Mouse (Mus musculus) limb, embryonic 14.5 days (tissue): ENCODE results near the gene Katnbl1. TPM values are rescaled to one million over a fixed set of nuclear protein-coding genes. Genes with fewer than 3 reads are reported as not detected.

Experiments
- ATAC-seq: fragments of 200-750 bp; cut with Nextera tagmentation; 2 replicates; pipeline ENCODE4 v1.8.0; 2017; ENCODE audit warnings: low read depth, moderate number of reproducible peaks, moderate TSS enrichment; ENCODE audit not compliant: low FRiP score
- DNase-seq: peaks from one replicate; pipeline ENCODE4 v3.0.0-alpha.2; 2015; ENCODE audit warnings: low spot score
- H3K27ac ChIP-seq: fragments of 300-500 bp; sonication (generic); replicated peaks from 2 replicates; pipeline ENCODE4 v1.5.1; 2014; ENCODE audit warnings: low read depth, mild to moderate bottlenecking, low read length, moderate library complexity, mixed read lengths
- H3K27me3 ChIP-seq: fragments of 300-500 bp; sonication (generic); 2 replicates; pipeline ENCODE4 v1.6.1; 2014; ENCODE audit warnings: low read length, mixed read lengths; ENCODE audit not compliant: control insufficient read depth, insufficient read depth
- H3K36me3 ChIP-seq: fragments of 300-500 bp; sonication (generic); 2 replicates; pipeline ENCODE4 v1.6.1; 2014; ENCODE audit warnings: mild to moderate bottlenecking, low read length, moderate library complexity, mixed read lengths; ENCODE audit not compliant: control insufficient read depth, insufficient read depth
- H3K4me1 ChIP-seq: fragments of 300-500 bp; sonication (generic); 2 replicates; pipeline ENCODE4 v1.6.1; 2014; ENCODE audit warnings: antibody characterized with exemption, low read length, mixed read lengths; ENCODE audit not compliant: control insufficient read depth, insufficient read depth
- H3K4me2 ChIP-seq: fragments of 300-500 bp; sonication (generic); replicated peaks from 2 replicates; pipeline ENCODE4 v1.6.1; 2014; ENCODE audit warnings: low read depth, mild to moderate bottlenecking, low read length, moderate library complexity; ENCODE audit not compliant: severe bottlenecking
- H3K4me3 ChIP-seq: fragments of 300-500 bp; sonication (generic); replicated peaks from 2 replicates; pipeline ENCODE4 v1.5.1; 2014; ENCODE audit warnings: low read length
- H3K9ac ChIP-seq: fragments of 300-500 bp; sonication (generic); 2 replicates; pipeline ENCODE4 v1.6.1; 2014; ENCODE audit warnings: mild to moderate bottlenecking, low read depth, low read length, moderate library complexity; ENCODE audit not compliant: severe bottlenecking
- H3K9me3 ChIP-seq: fragments of 300-500 bp; sonication (generic); 2 replicates; pipeline ENCODE4 v1.6.1; 2016; ENCODE audit warnings: low read length; ENCODE audit not compliant: control insufficient read depth
- POLR2A ChIP-seq: fragments of 200-500 bp; IDR thresholded peaks from 2 replicates; pipeline ENCODE4 v1.8.0; 2012; ENCODE audit warnings: inconsistent platforms, mild to moderate bottlenecking, moderate library complexity, borderline replicate concordance; ENCODE audit not compliant: insufficient read depth, insufficient read length; ENCODE audit errors: extremely low read depth
- WGBS: fragments of 180-500 bp; shearing (Covaris S2); extraction: QIAGEN DNeasy Blood & Tissue Kit; methylation state at CpG from one replicate; pipeline ENCODE4 v1.1.7; 2014; 5-methylcytosine and 5-hydroxymethylcytosine counted together
- polyA plus RNA-seq, 2 experiments: library from polyadenylated mRNA; depleted of rRNA in 1 of 2; stranded (reverse) in 1 of 2; unstranded in 1 of 2; fragments of >200 nt; fragmentation: Nextera tagmentation in 1 of 2; extraction: Ambion mirVana in 1 of 2; gene quantifications; 2 replicates each; pipeline versions ENCODE4 v1.2.1 to v1.2.3; 2012 to 2014

Gene Katnbl1
- polyA plus RNA-seq, 2 experiments: 21.2 to 50.1 TPM

DNA sequence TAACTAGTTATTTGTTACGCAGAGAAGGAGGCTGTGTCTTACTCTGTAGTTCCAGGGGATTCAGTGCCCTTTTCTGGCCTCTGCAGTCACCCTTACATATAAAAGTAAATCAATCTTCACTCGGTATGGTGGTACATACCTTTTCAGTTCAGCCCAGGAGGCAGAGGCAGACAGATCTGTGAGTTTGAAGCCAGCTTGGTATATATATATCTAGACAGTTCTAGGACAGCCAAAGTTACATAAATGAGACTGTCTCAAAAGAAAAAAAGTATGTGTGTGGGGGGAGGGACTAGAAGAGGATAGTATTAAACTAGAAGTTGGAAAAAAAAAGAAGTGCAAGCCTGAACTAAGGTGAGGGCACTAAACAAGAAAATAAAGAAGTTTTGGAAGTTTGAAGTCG, 30.8 kb upstream of the Katnbl1 start:
- no peaks in the 10 kb centered on the region for H3K9me3 ChIP-seq
- no peaks in the 10 kb centered on the region for H3K27me3 ChIP-seq
- WGBS: 86% methylated on average over 3 of the region's 3 CpGs
- H3K36me3 ChIP-seq: peaks cover 39% of the 10 kb centered on the region
- DNase-seq (no peak), ATAC-seq (no peak)
- no peak overlapping the region for H3K27ac ChIP-seq
- H3K4me3 ChIP-seq: no peak overlapping the region
- no peak overlapping the region for H3K9ac ChIP-seq
- no peaks in the 10 kb centered on the region for H3K4me1 ChIP-seq
- TF ChIP-seq POLR2A: no peak
- no peak overlapping the region for H3K4me2 ChIP-seq

DNA sequence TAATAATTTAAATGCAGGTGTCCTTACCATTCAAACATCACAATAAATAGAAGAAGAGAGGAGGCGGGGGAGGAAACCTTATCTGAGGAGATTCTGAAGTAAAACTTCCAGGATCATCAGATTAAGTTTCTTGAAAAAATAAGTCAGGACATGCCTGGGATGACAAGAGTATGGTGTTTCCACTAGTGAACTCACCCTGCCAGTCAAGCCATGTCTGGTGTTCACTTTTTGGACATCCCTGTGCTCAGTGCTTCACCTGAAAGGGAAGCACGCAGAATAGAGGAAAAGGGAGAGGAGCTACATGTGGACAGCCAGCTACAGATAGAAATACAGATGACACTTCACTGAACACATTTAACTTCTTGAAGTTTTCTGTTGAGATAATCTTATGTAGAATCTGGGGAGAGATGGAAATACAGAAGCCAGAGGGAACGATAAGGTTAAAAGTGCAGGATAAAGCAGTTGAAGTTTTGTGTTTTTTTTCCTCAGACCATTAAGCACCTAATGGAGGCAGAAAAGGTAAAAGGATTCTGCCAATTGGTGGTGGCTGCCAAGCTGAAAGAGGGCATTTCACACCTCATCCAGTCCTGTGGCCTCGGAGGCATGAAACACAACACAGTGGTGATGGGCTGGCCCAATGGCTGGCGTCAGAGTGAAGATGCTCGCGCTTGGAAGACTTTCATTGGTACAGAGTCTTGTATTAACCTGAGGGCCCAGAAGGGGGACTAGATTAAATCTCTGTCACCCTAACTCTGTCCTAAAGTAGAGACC, 25.1 kb upstream of the Katnbl1 start:
- no peak overlapping the region for H3K27ac ChIP-seq
- H3K9me3 ChIP-seq: no peaks in the 10 kb centered on the region
- no peak overlapping the region for H3K4me3 ChIP-seq
- DNase-seq (no peak), ATAC-seq (no peak)
- no peak for TF ChIP-seq POLR2A
- no peaks in the 10 kb centered on the region for H3K4me1 ChIP-seq
- peaks cover 57% of the 10 kb centered on the region for H3K36me3 ChIP-seq
- no peak overlapping the region for H3K9ac ChIP-seq
- no peaks in the 10 kb centered on the region for H3K27me3 ChIP-seq
- H3K4me2 ChIP-seq: no peak overlapping the region
- WGBS: 86% methylated on average over 7 of the region's 7 CpGs

DNA sequence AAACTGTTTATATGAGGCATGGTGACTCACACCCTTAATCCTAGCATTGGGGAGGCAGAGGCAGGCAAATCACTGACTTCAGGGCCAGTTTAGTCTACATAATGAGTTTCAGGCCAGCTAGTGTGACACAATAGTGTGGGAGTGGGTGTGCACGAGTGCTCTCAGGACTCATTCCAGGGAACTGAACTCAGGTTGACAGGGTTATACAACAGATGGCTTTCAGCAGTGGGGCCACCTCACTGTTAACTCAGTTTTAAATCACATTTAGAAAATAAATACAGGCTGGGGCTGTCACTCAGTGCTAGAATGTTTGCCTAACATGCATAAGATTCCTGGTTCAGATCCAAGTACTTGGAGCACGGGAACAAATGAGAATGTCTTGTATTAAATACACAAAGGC, 19.4 kb upstream of the Katnbl1 start:
- no peaks in the 10 kb centered on the region for H3K27me3 ChIP-seq
- ATAC-seq (no peak), DNase-seq (no peak)
- H3K4me2 ChIP-seq: no peak overlapping the region
- H3K4me1 ChIP-seq: no peaks in the 10 kb centered on the region
- H3K4me3 ChIP-seq: no peak overlapping the region
- H3K9me3 ChIP-seq: no peaks in the 10 kb centered on the region
- no peak overlapping the region for H3K27ac ChIP-seq
- no peak overlapping the region for H3K9ac ChIP-seq
- H3K36me3 ChIP-seq: peaks cover 77% of the 10 kb centered on the region
- WGBS: 82% methylated on average over 2 of the region's 2 CpGs
- TF ChIP-seq POLR2A: no peak

DNA sequence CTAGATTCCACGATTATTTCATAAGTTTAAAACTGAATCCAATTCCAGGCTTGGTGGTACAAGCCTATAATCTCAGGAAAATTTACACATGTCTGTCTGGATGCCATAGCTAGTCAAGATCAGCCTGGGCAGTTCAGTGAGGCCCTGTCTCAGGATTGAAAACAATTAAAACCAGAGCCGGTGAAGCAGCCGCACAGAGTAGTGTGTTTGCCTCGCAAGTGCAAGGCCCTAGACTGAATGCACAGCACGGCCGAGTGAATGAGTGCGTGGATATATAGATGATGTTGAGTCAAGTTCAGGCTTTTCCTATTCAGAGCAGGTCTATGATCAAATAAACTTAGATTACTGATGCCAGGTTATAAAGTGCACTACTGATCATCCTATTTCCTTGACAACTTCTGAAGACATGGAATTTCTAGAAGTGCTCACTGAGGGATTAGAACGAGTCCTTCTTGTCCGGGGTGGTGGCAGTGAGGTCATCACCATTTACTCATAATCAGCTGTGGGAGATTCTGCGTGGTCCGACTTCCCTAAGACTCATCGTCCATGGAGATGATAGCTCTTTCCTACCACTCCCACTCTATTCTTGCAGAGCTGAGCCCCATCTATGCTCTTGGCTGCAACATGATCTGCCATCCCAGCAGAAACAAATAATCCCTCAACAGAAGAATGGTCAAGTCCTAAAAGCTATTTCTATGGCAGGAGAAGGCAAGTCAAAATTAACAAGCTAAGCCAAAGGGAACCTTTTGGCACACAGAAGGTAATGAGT, 18.8 kb upstream of the Katnbl1 start:
- no peak for ATAC-seq
- 89% methylated on average over 12 of the region's 12 CpGs for WGBS
- no peaks in the 10 kb centered on the region for H3K9me3 ChIP-seq

DNA sequence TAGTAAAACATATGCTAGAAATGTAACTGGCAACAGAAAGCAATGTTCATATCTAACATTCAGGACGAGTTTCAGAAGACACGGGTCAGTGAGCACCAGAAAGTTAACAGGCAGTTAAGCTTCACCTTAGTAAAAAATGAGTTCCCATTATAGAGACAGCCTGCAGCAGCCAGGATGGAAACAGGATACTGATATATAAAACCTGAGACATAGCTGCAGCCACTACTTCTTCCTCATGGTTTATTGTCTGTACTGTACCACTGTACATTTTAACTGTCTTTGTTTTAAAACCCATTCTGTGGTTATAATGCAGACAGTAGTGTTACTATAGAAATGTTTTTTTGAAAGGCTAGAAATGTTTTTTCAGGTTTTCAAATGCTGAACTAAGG, 18.2 kb upstream of the Katnbl1 start:
- Histone ChIP-seq H3K9ac (no peak overlapping the region), H3K9me3 (no peaks in the 10 kb centered on the region), H3K27ac (no peak overlapping the region), H3K36me3 (peaks cover 71% of the 10 kb centered on the region), H3K4me3 (no peak overlapping the region), H3K27me3 (no peaks in the 10 kb centered on the region), H3K4me1 (no peaks in the 10 kb centered on the region), H3K4me2 (no peak overlapping the region)
- DNase-seq (no peak), ATAC-seq (no peak)
- WGBS: 88% methylated on average over 2 of the region's 2 CpGs
- no peak for TF ChIP-seq POLR2A

More for the DNA sequence above, 18.8 kb upstream of the Katnbl1 start:
- H3K4me3 ChIP-seq: no peak overlapping the region
- peaks cover 75% of the 10 kb centered on the region for H3K36me3 ChIP-seq
- DNase-seq: no peak
- no peaks in the 10 kb centered on the region for H3K4me1 ChIP-seq
- H3K4me2 ChIP-seq: no peak overlapping the region
- no peak overlapping the region for H3K27ac ChIP-seq
- no peak for TF ChIP-seq POLR2A
- H3K9ac ChIP-seq: no peak overlapping the region
- H3K27me3 ChIP-seq: no peaks in the 10 kb centered on the region
